Mouse (Mus musculus): ENCODE results near the gene Olfml1.

The Olfml1 gene

GRCm38 (mm10) chr7:107594857-107595402 is 27.7 kb downstream of the Olfml1 start, which contains the start of gene Ppfibp2:
Ppfibp2 (plus strand) TSS chr7:107595207.
- DNase-seq (ENCODE audit: low read depth, low spot score) = peak; percentile 98

- DNase-seq (ENCODE audit: low read depth, low spot score) = no peak
These were observed 28.2 kb downstream of the Olfml1 start for GRCm38 (mm10) chr7:107595426-107595825.

- DNase-seq (ENCODE audit: low read depth, low spot score) = no peak
These were observed 29.5 kb downstream of the Olfml1 start for GRCm38 (mm10) chr7:107596753-107597152.

GRCm38 (mm10) chr7:107597956-107598355 is 30.7 kb downstream of the Olfml1 start:
- DNase-seq (ENCODE audit: low read depth, low spot score) = no peak

- DNase-seq (ENCODE audit: low read depth, low spot score) = no peak
These were observed 33.4 kb downstream of the Olfml1 start for GRCm38 (mm10) chr7:107600651-107601050.

GRCm38 (mm10) chr7:107602505-107602904 is 35.3 kb downstream of the Olfml1 start:
- no peak for DNase-seq (ENCODE audit: low read depth, low spot score)

- no peak for DNase-seq (ENCODE audit: low read depth, low spot score)
These were observed 35.7 kb downstream of the Olfml1 start for GRCm38 (mm10) chr7:107602913-107603312.

- no peak for DNase-seq (ENCODE audit: low read depth, low spot score)
These were observed 40.5 kb downstream of the Olfml1 start for GRCm38 (mm10) chr7:107607766-107608165.

GRCm38 (mm10) chr7:107609622-107610255 is 42.5 kb downstream of the Olfml1 start:
- no peak for DNase-seq (ENCODE audit: low read depth, low spot score)

GRCm38 (mm10) chr7:107610880-107611279 is 43.6 kb downstream of the Olfml1 start:
- DNase-seq (ENCODE audit: low read depth, low spot score) = peak; percentile 38

GRCm38 (mm10) chr7:107618028-107618992 is 51.1 kb downstream of the Olfml1 start:
- DNase-seq (ENCODE audit: low read depth, low spot score) = peak; percentile 98

GRCm38 (mm10) chr7:107619225-107619624 is 52.0 kb downstream of the Olfml1 start:
- DNase-seq (ENCODE audit: low read depth, low spot score) = peak; percentile 16

- DNase-seq (ENCODE audit: low read depth, low spot score) = no peak
These were observed 52.9 kb downstream of the Olfml1 start for GRCm38 (mm10) chr7:107620137-107620536.

GRCm38 (mm10) chr7:107624432-107624831 is 57.2 kb downstream of the Olfml1 start:
- DNase-seq (ENCODE audit: low read depth, low spot score) = no peak

GRCm38 (mm10) chr7:107625061-107625460 is 57.8 kb downstream of the Olfml1 start, which contains the start of gene 5330417H12Rik:
5330417H12Rik (minus strand) TSS chr7:107625161.
- no peak for DNase-seq (ENCODE audit: low read depth, low spot score)

- DNase-seq (ENCODE audit: low read depth, low spot score) = no peak
These were observed 58.5 kb downstream of the Olfml1 start for GRCm38 (mm10) chr7:107625781-107626180.

GRCm38 (mm10) chr7:107628383-107628782 is 61.1 kb downstream of the Olfml1 start:
- no peak for DNase-seq (ENCODE audit: low read depth, low spot score)

- DNase-seq (ENCODE audit: low read depth, low spot score) = no peak
These were observed 66.0 kb downstream of the Olfml1 start for GRCm38 (mm10) chr7:107633201-107633600.

GRCm38 (mm10) chr7:107637398-107637797 is 70.2 kb downstream of the Olfml1 start:
- DNase-seq (ENCODE audit: low read depth, low spot score) = no peak

GRCm38 (mm10) chr7:107638026-107638425 is 70.8 kb downstream of the Olfml1 start:
- DNase-seq (ENCODE audit: low read depth, low spot score) = no peak
